Mouse (Mus musculus): ENCODE measurements around the gene Ccdc85b. TPM values are rescaled to one million over a fixed set of nuclear protein-coding genes. Genes with fewer than 3 reads are reported as not detected.

The Ccdc85b gene
- polyA plus RNA-seq, 1 experiment from 2014 or later = 7.1 TPM

DNA sequence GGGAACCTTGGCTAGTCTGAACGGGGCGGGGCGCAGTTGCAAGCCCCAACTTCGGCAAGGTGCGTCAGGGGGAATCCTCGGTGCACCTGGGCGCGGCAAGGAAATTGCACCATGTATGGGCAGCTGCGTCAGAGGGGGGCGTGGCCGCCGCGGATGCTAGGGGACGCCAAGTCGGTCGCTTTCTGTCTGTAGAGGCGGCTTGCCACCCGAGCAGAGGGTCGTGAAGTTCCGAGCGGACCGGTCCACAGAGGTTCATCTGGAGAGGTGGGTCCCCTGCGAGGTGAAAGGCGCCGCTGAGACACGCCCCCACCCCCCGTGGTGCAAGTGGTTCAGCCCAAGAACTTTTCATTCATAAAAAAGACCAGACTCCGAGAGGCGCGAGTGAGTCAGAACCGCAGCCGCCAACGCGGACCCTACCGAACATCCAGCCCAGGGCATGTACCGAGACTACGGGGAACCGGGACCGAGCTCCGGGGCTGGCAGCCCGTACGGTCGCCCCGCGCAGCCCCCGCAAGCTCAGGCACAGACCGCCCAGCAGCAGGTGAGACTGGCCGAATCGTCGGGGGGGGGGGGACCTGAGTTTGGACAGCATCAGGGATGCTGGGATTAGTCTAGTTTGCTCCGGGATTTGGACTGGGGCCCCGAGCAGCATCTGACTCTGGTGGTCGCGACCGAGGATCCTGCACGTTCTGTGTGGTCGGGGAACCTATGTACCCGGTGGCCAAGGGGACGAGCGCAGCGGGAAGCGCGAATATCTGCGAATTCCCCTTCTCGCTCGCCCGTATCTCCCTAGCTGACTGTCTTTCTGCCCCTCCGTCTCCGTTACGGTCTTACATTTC, 10.0 kb downstream of the Ccdc85b start, which contains the start of gene Fosl1:
TSS of gene Fosl1 (plus strand) at position 33 of the 839 bp plus-strand sequence.
- Histone ChIP-seq H3K36me3 (ENCODE audit: poor library complexity, severe bottlenecking) (no peaks in the 10 kb centered on the region), H3K9me3 (replicated peaks) (no peaks in the 10 kb centered on the region), H3K9ac (peak within 1 kb of the TSS; percentile 61), H3K4me2 (peak within 1 kb of the TSS; percentile 95), H3K27me3 (peaks cover 67% of the 10 kb centered on the region), H3K4me1 (peaks cover 17% of the 10 kb centered on the region), H3K4me3 (peak within 1 kb of the TSS; percentile 53), H3K27ac (no peak within 1 kb of the TSS)
- peak; percentile 70 for ATAC-seq
- 1% methylated on average over 70 of the region's 70 CpGs for WGBS

DNA sequence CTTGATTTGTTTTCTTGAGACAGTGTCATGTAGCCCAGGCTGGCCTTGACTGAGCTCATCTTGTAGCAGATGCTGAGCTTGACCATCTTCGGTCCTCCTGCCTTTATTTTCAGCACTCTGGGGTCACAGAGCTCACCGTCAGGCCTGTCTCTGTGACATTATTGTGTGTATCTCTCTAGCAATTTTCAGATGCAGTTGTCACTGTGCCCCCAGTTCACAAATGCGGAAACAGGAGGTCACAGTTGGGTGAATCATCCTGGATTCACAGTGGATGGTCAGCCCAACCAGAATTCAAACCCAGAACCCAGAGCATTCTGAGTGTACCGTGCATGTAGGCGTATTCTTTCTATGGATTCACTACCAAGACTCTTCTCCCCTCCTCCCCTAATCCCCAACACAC, 11.9 kb downstream of the Ccdc85b start:
- H3K4me2 ChIP-seq = no peak overlapping the region
- no peak overlapping the region for H3K9ac ChIP-seq
- H3K27me3 ChIP-seq = peaks cover 60% of the 10 kb centered on the region
- no peak overlapping the region for H3K4me3 ChIP-seq
- H3K4me1 ChIP-seq = peaks cover 17% of the 10 kb centered on the region
- WGBS = 90% methylated on average over 5 of the region's 5 CpGs
- no peak overlapping the region for H3K27ac ChIP-seq
- no peaks in the 10 kb centered on the region for H3K9me3 ChIP-seq (replicated peaks)
- H3K36me3 ChIP-seq (ENCODE audit: poor library complexity, severe bottlenecking) = no peaks in the 10 kb centered on the region
- ATAC-seq = no peak

DNA sequence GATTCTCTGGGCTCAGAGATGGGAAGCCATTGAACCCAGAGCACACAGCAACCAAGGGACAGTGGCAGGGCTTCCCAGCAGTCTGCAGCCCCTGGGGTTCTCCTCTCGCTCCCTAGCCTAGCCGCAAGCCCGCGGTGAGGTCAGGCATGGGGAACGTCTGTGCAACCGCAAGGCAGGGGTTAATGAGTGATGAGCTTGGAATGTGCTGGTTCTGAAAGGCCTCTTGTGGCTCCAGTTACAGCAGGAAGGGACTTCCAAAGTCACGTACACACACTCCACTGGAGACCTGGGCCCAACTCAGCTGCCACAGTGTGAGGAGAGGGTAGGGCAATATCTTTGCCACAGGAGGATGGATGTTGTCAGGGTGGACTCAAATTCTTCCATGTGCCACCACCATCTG, 12.7 kb downstream of the Ccdc85b start:
- WGBS = 37% methylated on average over 7 of the region's 7 CpGs
- Histone ChIP-seq H3K9ac (no peak overlapping the region), H3K27ac (no peak overlapping the region), H3K9me3 (replicated peaks) (peaks cover 6% of the 10 kb centered on the region; the same call in 1 of the 2 replicates), H3K4me2 (no peak overlapping the region), H3K36me3 (ENCODE audit: poor library complexity, severe bottlenecking) (no peaks in the 10 kb centered on the region), H3K4me3 (no peak overlapping the region), H3K27me3 (peaks cover 52% of the 10 kb centered on the region), H3K4me1 (peaks cover 17% of the 10 kb centered on the region)
- no peak for ATAC-seq

DNA sequence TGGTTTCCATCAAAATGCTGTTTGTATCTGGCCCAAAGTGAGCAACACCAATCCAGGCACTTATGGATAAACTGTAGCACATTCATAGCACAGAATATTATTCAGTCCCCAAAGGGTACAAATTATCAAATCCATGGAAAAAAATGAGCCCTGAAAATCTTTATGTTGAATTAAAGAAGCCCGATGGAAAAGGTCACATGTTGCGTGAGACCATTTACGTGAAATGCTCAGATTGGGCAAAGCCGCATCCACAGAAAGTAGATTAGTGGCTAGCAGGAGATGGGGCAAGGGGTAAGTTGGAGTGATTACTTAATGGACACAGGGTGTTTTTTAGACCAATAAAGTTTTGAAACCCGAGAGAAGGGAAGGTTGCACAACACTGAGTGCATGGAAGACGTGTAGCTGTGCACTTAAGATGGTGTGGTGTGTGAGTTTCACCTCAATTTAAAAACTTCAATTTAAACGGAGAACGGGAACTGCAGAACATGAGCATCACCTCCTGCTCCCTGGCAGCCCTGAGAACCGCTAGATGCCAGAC, 13.3 kb downstream of the Ccdc85b start:
- ATAC-seq = no peak
- Histone ChIP-seq H3K36me3 (ENCODE audit: poor library complexity, severe bottlenecking) (no peaks in the 10 kb centered on the region), H3K4me2 (no peak overlapping the region), H3K4me3 (no peak overlapping the region), H3K9me3 (replicated peaks) (peaks cover 6% of the 10 kb centered on the region; the same call in 1 of the 2 replicates), H3K27me3 (peaks cover 47% of the 10 kb centered on the region), H3K9ac (no peak overlapping the region), H3K27ac (no peak overlapping the region), H3K4me1 (peaks cover 17% of the 10 kb centered on the region)
- 73% methylated on average over 9 of the region's 9 CpGs for WGBS

DNA sequence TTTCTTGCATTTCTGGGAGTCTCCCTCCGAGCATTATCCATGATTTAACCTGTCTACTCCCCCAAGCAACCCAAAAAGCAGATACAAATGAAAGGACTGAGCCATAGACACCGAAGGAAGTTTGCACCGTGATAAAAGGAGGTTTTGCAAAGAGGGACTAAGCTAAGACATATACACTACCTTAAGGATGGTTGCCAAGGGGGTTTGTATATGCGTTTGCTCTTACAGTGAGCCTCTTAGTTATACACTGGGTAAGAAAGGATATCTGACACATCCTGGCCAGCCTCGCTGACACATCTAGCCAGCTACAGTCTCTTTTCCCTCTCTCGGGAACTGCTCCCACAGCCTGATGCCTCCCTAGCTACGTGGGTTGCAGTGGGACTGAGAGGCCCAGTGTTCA, 23.7 kb downstream of the Ccdc85b start:
- H3K4me3 ChIP-seq = no peak overlapping the region
- H3K4me2 ChIP-seq = peak overlapping the region; percentile 51; the same call in 1 of the 2 replicates
- no peak overlapping the region for H3K27ac ChIP-seq
- no peak overlapping the region for H3K9ac ChIP-seq
- ATAC-seq = no peak
- 74% methylated on average over 7 of the region's 7 CpGs for WGBS
- H3K36me3 ChIP-seq (ENCODE audit: poor library complexity, severe bottlenecking) = no peaks in the 10 kb centered on the region; the same call in 1 of the 2 replicates
- H3K4me1 ChIP-seq = peaks cover 6% of the 10 kb centered on the region
- 0 out of 2 replicates have a peak, but pooled peaks cover 6% of the 10 kb centered on the region for H3K27me3 ChIP-seq
- H3K9me3 ChIP-seq (replicated peaks) = no peaks in the 10 kb centered on the region

DNA sequence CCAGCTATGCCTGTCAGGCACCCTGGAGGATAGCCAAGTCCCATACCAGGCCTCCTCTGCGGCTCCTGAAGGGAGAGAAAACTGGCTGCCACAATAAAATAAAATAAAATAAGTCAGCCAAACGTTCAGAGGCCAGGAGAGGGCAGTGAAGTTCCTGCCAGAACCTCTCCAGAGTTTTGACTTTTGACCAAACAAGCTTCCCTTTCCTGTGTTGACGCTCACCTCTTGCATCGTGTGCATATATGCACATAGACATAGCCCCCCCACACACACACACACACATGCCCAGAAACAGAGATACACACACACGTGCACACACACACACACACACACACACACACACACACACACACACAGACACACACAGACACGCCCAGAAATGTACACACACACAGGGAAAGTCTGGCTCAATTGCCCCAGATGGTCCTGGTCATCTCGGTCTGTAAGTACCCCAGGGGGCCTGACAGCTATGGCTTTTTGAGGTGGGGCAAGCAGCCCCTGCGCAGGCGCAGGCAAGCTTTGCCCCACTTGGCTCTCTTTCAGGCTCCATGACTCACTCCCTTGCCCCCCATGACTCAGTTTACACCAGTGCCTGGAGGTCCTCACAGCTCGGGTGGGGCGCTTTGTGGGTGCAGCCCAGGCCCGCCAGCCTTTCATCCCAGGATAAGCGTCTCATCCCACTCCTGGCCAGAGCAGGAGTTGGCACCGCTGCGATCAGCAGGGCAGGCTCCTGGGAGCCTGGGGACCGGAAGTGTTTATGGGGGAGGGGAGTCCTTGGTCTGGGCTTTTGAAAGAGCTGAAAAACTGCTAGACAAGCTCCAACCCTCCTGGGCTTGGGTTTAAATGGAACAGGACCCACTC, 24.5 kb downstream of the Ccdc85b start:
- H3K4me3 ChIP-seq = 0 out of 2 replicates have a peak overlapping the region, but pooled peaks have one; percentile 12
- WGBS = 16% methylated on average over 16 of the region's 16 CpGs
- no peak overlapping the region for H3K27ac ChIP-seq
- peaks cover 7% of the 10 kb centered on the region for H3K4me1 ChIP-seq
- peak overlapping the region; percentile 51 for H3K4me2 ChIP-seq
- no peaks in the 10 kb centered on the region for H3K9me3 ChIP-seq (replicated peaks)
- H3K9ac ChIP-seq = peak overlapping the region; percentile 50
- H3K36me3 ChIP-seq (ENCODE audit: poor library complexity, severe bottlenecking) = peaks cover 3% of the 10 kb centered on the region; the same call in 1 of the 2 replicates
- H3K27me3 ChIP-seq = 0 out of 2 replicates have a peak, but pooled peaks cover 6% of the 10 kb centered on the region
- no peak for ATAC-seq

DNA sequence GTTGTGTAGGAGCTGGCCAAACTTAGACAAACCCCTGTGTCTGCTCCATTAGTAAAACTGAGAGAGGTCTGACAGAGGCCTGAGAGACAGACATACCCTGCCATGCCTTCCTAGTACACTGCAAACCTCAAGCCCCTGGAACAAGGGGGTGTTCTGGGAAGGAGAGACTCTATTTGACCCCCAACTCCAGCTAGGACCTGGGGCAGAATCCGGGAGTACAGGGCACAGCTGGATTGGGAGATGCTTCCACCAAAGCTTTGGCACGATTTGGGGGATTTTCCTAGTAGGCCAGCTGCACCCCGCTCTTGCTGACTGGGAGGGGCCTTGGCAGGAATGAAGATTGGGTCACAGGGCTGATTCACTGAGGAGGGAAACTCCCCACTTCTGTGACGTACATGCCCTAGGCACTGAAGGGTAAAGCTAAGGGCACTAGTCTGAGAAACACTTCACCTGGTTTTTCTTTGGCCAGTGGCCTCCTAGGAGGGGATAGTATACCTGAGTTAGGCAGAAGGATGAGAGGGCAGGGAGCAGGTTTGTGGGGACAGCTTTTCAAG, 25.7 kb downstream of the Ccdc85b start:
- H3K4me3 ChIP-seq = no peak overlapping the region
- H3K36me3 ChIP-seq (ENCODE audit: poor library complexity, severe bottlenecking) = peaks cover 13% of the 10 kb centered on the region
- no peak overlapping the region for H3K9ac ChIP-seq
- H3K9me3 ChIP-seq (replicated peaks) = no peaks in the 10 kb centered on the region
- no peak overlapping the region for H3K27ac ChIP-seq
- peaks cover 13% of the 10 kb centered on the region for H3K4me1 ChIP-seq
- ATAC-seq = no peak
- 0 out of 2 replicates have a peak, but pooled peaks cover 3% of the 10 kb centered on the region for H3K27me3 ChIP-seq
- WGBS = 84% methylated on average over 4 of the region's 4 CpGs
- no peak overlapping the region for H3K4me2 ChIP-seq

DNA sequence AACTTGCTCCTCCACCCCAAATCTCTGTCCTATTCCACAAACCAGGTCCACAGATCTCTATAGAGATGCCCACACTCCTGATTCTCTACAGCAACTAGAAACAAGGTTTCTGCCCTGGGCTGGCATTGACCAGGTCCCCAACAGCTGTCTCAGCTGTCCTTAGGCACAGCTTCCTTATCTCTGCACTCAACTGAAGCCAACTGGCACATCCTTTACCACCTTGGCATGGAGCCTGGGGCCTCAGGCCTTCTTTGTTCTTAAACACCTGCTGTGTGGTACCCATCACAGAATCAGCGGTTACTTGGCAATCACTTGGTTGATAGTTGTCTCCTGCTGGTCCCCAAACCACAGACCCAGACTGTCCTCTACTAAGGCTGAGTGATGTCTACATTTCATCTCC, 27.3 kb downstream of the Ccdc85b start:
- Histone ChIP-seq H3K27me3 (no peaks in the 10 kb centered on the region), H3K27ac (no peak overlapping the region), H3K4me3 (no peak overlapping the region), H3K4me1 (peaks cover 29% of the 10 kb centered on the region), H3K9ac (no peak overlapping the region), H3K4me2 (no peak overlapping the region), H3K36me3 (ENCODE audit: poor library complexity, severe bottlenecking) (peaks cover 24% of the 10 kb centered on the region), H3K9me3 (replicated peaks) (no peaks in the 10 kb centered on the region)
- WGBS = 86% methylated on average over 1 of the region's 1 CpGs
- no peak for ATAC-seq

DNA sequence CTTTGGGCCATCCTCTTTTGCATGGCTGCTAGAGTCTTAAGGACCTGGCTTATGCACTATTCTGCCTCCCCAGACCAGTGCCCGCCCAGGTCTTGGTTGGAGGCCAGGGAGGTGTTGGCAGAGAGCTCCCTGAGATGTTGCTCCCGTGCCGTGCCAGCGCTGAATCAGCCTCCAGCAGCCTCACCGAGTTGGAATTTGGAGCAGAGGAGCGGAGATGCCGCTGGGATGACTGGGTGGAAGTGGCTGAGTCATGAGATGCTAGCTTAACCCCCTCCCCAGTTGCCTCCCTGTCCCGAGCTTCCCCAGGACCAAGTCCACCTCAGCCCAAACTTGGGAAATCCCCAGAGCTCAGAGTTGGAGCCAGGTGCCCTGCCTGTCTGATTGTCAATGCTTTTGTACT, 27.9 kb downstream of the Ccdc85b start:
- H3K9ac ChIP-seq = no peak overlapping the region
- no peaks in the 10 kb centered on the region for H3K27me3 ChIP-seq
- 76% methylated on average over 8 of the region's 8 CpGs for WGBS

DNA sequence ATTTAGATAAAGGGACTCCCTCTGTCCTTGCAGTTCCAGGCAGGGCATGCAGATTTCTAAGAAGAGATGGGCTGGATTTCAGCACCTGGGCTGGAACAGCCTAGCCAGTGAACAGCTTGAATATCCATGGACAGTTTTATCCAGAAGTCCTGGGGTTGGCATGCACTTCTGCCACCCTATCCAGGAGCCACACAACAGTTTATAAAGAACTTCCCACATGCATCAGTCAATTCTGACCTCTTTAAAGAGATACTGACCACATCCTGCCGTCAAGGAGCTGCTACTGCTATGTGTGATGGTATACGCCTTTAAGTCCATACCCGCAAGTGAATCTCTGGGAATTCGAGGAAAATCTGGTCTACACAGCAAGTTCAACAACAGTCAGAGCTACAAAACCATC, 28.5 kb downstream of the Ccdc85b start:
- H3K4me1 ChIP-seq = peaks cover 29% of the 10 kb centered on the region
- no peak overlapping the region for H3K27ac ChIP-seq
- H3K4me2 ChIP-seq = no peak overlapping the region
- no peaks in the 10 kb centered on the region for H3K27me3 ChIP-seq
- WGBS = 87% methylated on average over 4 of the region's 4 CpGs
- no peaks in the 10 kb centered on the region for H3K9me3 ChIP-seq (replicated peaks)
- H3K4me3 ChIP-seq = no peak overlapping the region
- no peak overlapping the region for H3K9ac ChIP-seq
- ATAC-seq = no peak
- H3K36me3 ChIP-seq (ENCODE audit: poor library complexity, severe bottlenecking) = peaks cover 24% of the 10 kb centered on the region

More for the DNA sequence above, 27.9 kb downstream of the Ccdc85b start:
- no peaks in the 10 kb centered on the region for H3K9me3 ChIP-seq (replicated peaks)
- ATAC-seq = no peak
- H3K36me3 ChIP-seq (ENCODE audit: poor library complexity, severe bottlenecking) = peaks cover 24% of the 10 kb centered on the region
- H3K4me3 ChIP-seq = no peak overlapping the region
- H3K4me1 ChIP-seq = peaks cover 29% of the 10 kb centered on the region
- H3K4me2 ChIP-seq = no peak overlapping the region
- no peak overlapping the region for H3K27ac ChIP-seq

DNA sequence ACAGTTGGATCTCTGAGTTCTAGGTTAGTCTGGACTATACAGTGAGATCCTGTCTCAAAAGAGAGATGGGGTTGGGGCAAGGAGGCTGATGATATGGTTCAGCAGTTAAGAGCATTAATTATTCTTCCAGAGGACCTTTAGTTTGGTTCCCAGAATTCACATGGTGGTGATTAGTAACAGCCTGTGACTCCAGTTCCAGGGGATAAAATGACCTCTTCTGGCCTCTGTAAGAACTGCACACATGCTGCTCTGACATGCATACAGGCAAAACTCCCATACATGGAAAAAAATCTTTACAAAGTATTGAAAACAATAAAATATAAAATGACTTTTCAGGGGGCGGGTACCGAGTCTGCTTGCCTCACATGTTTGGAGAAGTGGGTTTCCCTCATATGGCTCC, 29.6 kb downstream of the Ccdc85b start:
- H3K27me3 ChIP-seq = no peaks in the 10 kb centered on the region
- no peak overlapping the region for H3K9ac ChIP-seq
- WGBS = 86% methylated on average over 2 of the region's 2 CpGs
- H3K4me3 ChIP-seq = no peak overlapping the region
- no peak overlapping the region for H3K27ac ChIP-seq
- H3K4me2 ChIP-seq = no peak overlapping the region
- H3K36me3 ChIP-seq (ENCODE audit: poor library complexity, severe bottlenecking) = peaks cover 27% of the 10 kb centered on the region
- ATAC-seq = no peak
- H3K4me1 ChIP-seq = peaks cover 33% of the 10 kb centered on the region
- H3K9me3 ChIP-seq (replicated peaks) = no peaks in the 10 kb centered on the region
